In the genomic region with DNA sequence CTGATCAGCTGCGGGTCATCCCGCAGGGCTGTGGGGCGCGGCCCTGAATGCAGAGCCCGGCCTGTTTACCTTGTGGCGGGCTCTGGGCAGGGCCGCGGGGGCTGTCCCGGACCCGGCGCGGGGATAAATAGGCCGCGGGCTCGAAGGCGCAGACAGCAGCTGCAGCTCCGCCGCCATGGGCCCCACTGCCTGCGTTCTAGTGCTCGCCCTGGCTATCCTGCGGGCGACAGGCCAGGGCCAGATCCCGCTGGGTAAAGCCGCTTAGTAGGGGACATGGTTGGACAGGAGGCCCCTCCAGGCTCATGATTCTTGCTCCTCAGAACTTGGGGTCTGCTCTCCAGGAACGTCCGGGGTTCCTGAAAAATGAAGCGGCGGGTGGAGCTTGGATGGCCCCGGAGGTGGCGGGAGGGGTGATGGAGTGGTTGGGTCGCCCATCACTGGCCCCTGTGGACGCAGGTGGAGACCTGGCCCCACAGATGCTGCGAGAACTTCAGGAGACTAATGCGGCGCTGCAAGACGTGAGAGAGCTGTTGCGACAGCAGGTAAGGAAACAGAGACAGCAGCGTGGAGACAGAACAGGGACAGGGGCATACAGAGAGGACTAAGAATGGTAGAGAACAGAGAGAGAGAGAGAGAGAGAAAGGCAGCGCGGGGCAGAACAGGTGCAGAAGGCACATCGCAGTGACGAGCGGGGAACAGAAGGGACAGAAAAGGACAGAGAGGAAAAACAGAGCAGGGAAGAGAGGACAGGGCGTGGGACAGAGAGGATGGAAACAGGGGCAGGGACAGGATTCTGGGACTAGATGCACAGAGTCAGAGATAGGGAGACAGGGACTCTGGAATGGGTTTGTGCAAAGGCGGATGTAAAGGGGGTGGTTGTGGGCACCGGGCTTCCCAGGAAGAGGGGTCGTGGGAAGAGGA, we compare ENCODE assay signal across 7 mouse cellular contexts. TPM values are rescaled to one million over a fixed set of nuclear protein-coding genes. Genes with fewer than 3 reads are reported as not detected.
DNase-seq lines count a peak whose midpoint lies in the region; ATAC-seq and TF ChIP-seq lines count a peak whose summit lies in the region.

Gene Comp (plus strand): TSS at position 162 of the 921 bp plus-strand sequence.

- no peak within 1 kb of the TSS for H3K9ac ChIP-seq in lung, embryonic 15.5 days
- H3K9ac ChIP-seq in embryonic facial prominence, embryonic 13.5 days = peak within 1 kb of the TSS; percentile 44; the same call in 1 of the 2 replicates
- H3K9ac ChIP-seq in intestine, postnatal 0 days (ENCODE audit: low read depth, low read length) = no peak within 1 kb of the TSS

- WGBS in lung, embryonic 15.5 days = 3% methylated on average over 47 of the region's 47 CpGs
- 3% methylated on average over 47 of the region's 47 CpGs for WGBS in embryonic facial prominence, embryonic 13.5 days
- 5% methylated on average over 47 of the region's 47 CpGs for WGBS in intestine, postnatal 0 days
- 9% methylated on average over 47 of the region's 47 CpGs for WGBS in olfactory bulb, adult 2 months

- TF ChIP-seq POLR2A in olfactory bulb, adult 2 months (IDR thresholded peaks at IDR 0.05; ENCODE audit: insufficient read depth, low read depth, low read length) = no peak

- peak within 1 kb of the TSS; percentile 78 for H3K4me2 ChIP-seq in lung, embryonic 15.5 days
- H3K4me2 ChIP-seq in embryonic facial prominence, embryonic 13.5 days = peak within 1 kb of the TSS; percentile 66
- H3K4me2 ChIP-seq in intestine, postnatal 0 days (replicated peaks; ENCODE audit: low read depth) = peak within 1 kb of the TSS; percentile 64

- peaks cover 74% of the 10 kb centered on the region for H3K27me3 ChIP-seq in lung, embryonic 15.5 days
- peaks cover 78% of the 10 kb centered on the region for H3K27me3 ChIP-seq in embryonic facial prominence, embryonic 13.5 days
- H3K27me3 ChIP-seq in intestine, postnatal 0 days (replicated peaks; ENCODE audit: control insufficient read depth, insufficient read depth, low read length) = peaks cover 62% of the 10 kb centered on the region

- no peak within 1 kb of the TSS for H3K27ac ChIP-seq in lung, embryonic 15.5 days
- no peak within 1 kb of the TSS for H3K27ac ChIP-seq in embryonic facial prominence, embryonic 13.5 days
- H3K27ac ChIP-seq in intestine, postnatal 0 days (ENCODE audit: low read depth, low read length) = no peak within 1 kb of the TSS
- H3K27ac ChIP-seq in olfactory bulb, adult 2 months (ENCODE audit: insufficient read depth, low read depth, low read length) = no peak within 1 kb of the TSS

- no peak; the same call in 1 of the 2 replicates for ATAC-seq in lung, embryonic 15.5 days (ENCODE audit: borderline replicate concordance, extremely low read depth, low FRiP score, low TSS enrichment)
- ATAC-seq in embryonic facial prominence, embryonic 13.5 days (ENCODE audit: insufficient number of reproducible peaks, insufficient read depth, low FRiP score, low TSS enrichment, low read depth) = no peak
- ATAC-seq in intestine, postnatal 0 days = no peak

- H3K36me3 ChIP-seq in lung, embryonic 15.5 days = no peaks in the 10 kb centered on the region
- no peaks in the 10 kb centered on the region for H3K36me3 ChIP-seq in embryonic facial prominence, embryonic 13.5 days
- H3K36me3 ChIP-seq in intestine, postnatal 0 days (ENCODE audit: control insufficient read depth, insufficient read depth) = no peaks in the 10 kb centered on the region

- peak within 1 kb of the TSS; percentile 43 for H3K4me3 ChIP-seq in lung, embryonic 15.5 days
- peak within 1 kb of the TSS; percentile 43 for H3K4me3 ChIP-seq in embryonic facial prominence, embryonic 13.5 days
- H3K4me3 ChIP-seq in intestine, postnatal 0 days (ENCODE audit: low read depth, low read length) = peak within 1 kb of the TSS; percentile 42
- peak within 1 kb of the TSS; percentile 11; the same call in 1 of the 2 replicates for H3K4me3 ChIP-seq in olfactory bulb, adult 2 months (ENCODE audit: insufficient read depth, low read depth, low read length)

- H3K9me3 ChIP-seq in lung, embryonic 15.5 days = 0 out of 2 replicates have a peak, but pooled peaks cover 4% of the 10 kb centered on the region
- no peaks in the 10 kb centered on the region for H3K9me3 ChIP-seq in embryonic facial prominence, embryonic 13.5 days
- no peaks in the 10 kb centered on the region for H3K9me3 ChIP-seq in intestine, postnatal 0 days (ENCODE audit: control insufficient read depth)

- H3K4me1 ChIP-seq in lung, embryonic 15.5 days = peaks cover 35% of the 10 kb centered on the region
- peaks cover 42% of the 10 kb centered on the region for H3K4me1 ChIP-seq in embryonic facial prominence, embryonic 13.5 days
- H3K4me1 ChIP-seq in intestine, postnatal 0 days (replicated peaks; ENCODE audit: control insufficient read depth, insufficient read depth, low read length) = 0 out of 2 replicates have a peak, but pooled peaks cover 3% of the 10 kb centered on the region
- H3K4me1 ChIP-seq in olfactory bulb, adult 2 months (ENCODE audit: control insufficient read depth, insufficient read depth, low read length) = peaks cover 26% of the 10 kb centered on the region

- TF ChIP-seq CTCF in intestine, postnatal 0 days (IDR thresholded peaks at IDR 0.05; ENCODE audit: low read depth) = no peak
- no peak for TF ChIP-seq CTCF in olfactory bulb, adult 2 months (IDR thresholded peaks at IDR 0.05; ENCODE audit: insufficient read depth, low read depth, low read length)

- no peak for DNase-seq in lung, postnatal 10 days
- no peak for DNase-seq in right cerebral cortex, postnatal 36 days (ENCODE audit: low spot score in 2 of 2)
- no peak for DNase-seq in adrenal gland, adult 18-20 months (ENCODE audit: low spot score in 2 of 2)

RNA-seq across cellular contexts. Expression of gene Comp, which starts in this region (rescaled TPM):
- 0.46 and 0.70 TPM in 2 replicates for polyA plus RNA-seq in lung, embryonic 15.5 days (2015; fragmentation: Nextera tagmentation; extraction: Ambion mirVana)
- polyA plus RNA-seq in embryonic facial prominence, embryonic 13.5 days (2015; fragmentation: Nextera tagmentation; extraction: Ambion mirVana) = 0.59 and 0.81 TPM in 2 replicates
- polyA plus RNA-seq in intestine, postnatal 0 days (2015; fragmentation: Nextera tagmentation; extraction: Ambion mirVana) = 0.25 and 0.41 TPM in 2 replicates
- not detected in 2 replicates for polyA plus RNA-seq in olfactory bulb, adult 2 months (2012; ENCODE audit: insufficient read depth, insufficient read length, low replicate concordance, missing spikeins)
- under 1 TPM in 1 of 2 experiments, not detected in 1; 0.35 TPM for total RNA-seq in adrenal gland, adult 18-20 months (2021)
